Mouse (Mus musculus) ovary, postnatal 10 days (tissue): Measurements from ENCODE around the gene Fam126a.

ENCODE experiments used
- DNase-seq: peaks from one replicate; pipeline ENCODE4 v3.0.0; 2022; ENCODE audit warnings: low spot score

The Fam126a gene

DNA sequence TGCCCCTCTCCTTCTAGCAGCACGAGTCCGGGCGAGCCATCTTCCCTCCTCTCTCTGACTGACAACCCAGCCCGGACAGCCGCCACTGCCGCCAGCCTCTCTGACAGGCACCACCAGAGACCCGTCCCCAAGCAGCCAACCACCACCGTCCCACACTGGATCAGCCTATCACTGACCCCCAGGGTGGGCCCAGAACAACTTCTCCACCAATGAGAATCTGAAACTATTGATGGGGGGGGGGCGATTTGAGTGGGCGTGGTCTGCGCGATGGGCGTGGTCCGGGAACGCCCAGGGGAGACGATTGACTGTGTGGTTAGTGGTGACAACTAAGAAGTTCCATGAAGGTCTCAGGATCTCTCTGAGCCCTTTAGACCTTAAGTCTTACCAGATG lies at the start of gene Fam126a:
Gene Fam126a, minus strand, starts transcription at position 112 of the 391 bp plus-strand sequence.
- DNase-seq, result peak; percentile 87

DNA sequence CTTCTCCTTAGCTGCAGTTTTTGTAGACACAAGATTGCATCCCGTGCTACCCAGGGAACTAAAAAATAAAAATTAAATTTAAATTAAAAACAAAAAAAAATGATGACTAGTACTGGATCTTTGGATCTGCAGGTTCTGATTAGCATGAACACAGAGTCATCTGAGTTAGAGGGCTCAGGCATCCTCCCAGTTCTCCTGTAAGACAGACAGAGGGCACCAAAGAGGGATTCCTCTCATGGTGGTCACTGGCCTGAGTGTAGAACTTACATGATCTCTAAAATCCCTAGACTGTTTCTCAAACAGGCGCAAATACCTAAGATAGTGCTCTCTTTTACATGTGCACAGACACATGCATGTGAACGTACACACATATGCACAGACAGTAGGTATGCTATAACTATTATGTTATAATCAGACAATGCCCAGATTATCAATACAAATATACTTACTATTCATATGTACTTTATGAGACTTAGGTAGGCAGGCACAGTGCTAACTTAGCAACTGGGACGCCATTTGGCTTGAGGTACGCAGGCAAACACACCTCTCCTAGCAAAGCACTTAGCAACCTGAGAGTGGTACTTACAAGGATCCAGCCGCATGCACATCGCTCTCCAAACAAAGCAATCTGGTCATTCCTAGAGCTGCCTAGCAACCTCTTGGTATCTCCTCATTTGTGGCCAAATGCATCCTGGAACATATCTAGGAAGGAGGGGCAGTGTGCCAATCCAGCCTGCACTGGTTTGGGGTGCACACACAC lies 48.1 kb upstream of the Fam126a start:
- no peak for DNase-seq

DNA sequence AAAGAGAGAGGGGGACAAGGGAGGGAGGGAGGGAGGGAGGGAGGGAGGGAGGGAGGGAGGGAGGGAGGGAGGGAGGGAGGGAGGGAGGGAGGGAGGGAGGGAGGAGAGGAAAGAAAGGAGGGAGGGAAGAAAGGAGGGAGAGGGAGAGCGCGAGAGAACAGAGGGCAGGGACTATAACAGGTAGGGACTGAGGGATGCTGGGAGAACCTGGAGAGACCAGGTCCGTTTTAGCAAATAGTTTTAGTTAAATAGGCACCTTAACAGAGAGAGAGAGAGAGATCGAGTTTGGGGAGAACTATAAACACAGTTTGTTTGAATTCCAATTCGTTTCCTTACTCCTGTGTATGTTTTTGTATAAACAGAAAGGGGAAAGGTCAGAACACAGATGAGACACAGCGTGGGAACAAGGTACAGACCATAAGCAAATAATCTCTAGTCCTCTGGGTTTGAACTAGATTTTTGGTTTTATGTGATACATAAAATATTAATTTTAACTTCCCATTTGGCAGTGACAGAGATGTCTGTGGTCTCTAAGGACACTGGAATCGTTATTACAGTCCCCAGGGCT lies 47.3 kb upstream of the Fam126a start:
- no peak for DNase-seq

DNA sequence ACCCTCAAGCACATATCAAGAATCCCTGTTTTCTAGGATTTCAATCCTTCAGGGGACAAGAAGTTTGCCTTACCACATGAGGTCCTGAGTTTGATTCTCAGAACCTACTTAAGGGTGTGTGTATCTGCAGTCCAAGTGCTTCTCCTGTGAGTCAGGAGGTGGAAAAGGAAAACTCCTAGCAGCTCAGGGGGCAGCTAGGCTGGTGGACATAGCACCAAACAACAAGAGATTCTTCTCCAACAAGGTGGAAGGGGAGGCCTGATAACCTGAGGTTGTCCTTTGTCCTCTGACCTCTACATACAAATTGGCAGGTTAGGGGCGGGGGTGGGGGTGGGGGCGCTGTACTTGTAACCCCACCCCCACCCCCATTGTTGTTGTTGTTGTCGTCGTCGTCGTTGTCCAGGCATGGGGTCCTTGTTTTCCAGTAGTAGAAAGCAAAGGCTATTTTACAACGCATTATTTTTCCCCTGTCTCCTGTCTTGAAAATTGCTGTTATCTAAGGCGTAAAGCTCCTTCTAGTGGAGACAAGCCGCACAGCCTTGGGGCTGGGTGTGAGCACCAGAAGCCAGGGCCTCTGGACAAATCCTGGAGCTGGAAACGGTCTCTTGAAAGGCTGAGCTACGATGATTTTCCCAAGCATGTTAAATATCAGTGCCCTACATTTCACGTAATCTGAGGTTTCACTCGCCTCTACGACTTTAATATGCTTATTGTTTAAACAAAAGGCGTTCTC lies 46.7 kb upstream of the Fam126a start:
- peak; percentile 35 for DNase-seq

DNA sequence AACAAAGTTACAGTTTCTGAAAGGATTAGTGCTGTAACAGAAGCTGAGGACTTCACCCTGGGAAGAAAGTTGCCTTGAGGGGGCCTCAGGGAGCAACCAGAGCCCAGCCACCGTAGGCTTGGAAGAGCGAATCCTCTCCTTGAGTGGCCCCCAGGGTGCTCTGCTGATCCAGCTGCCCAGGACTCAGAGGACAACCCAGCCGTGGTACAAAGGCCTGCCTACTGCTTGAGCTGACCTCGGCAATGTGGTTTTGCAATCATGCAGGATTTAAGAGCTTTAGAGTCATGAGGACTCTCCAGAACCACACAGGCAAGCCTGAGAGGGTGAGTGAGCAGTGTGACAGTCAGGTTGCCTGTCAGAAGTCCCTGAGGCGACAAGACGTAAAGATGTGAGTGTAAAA lies 41.5 kb upstream of the Fam126a start:
- DNase-seq, result no peak

DNA sequence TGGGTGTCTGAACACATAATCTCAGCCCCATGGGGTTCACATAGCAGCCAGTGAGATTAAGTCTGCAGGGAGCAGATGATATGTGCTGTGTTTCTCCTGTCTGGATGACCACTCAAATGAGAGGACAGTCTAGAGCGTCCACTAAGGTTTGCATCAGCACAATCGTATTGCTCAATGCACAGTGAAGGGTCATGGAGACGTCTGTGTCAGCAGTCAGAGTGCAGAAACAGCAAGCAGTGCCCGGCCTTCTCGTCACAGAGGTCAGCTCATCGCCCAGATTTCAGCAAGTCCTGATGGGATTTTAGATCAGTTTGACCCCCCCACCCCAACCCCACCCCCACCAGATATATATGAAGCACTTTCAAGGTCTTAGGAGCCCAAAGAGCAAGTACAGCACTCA lies 38.5 kb upstream of the Fam126a start:
- DNase-seq, result no peak

DNA sequence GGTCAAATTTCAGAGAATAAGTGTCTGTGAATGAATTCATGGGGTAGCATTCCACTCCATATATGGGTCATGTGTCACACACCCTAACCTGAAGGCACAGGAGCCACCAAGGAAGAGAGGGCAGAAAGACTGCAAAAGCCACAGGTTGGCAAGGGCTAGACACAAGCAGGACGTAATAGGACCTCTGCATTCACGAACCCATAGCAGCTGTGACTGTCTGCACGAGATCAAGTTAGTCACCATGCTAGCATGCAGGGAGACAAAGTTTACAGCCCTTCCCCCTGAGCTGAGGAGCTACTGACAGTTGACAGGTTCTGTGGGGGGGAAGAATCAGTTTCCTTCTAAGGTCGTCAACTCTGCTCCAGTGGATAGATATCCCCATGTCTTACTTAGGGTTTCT lies 33.1 kb upstream of the Fam126a start:
- DNase-seq, result no peak

DNA sequence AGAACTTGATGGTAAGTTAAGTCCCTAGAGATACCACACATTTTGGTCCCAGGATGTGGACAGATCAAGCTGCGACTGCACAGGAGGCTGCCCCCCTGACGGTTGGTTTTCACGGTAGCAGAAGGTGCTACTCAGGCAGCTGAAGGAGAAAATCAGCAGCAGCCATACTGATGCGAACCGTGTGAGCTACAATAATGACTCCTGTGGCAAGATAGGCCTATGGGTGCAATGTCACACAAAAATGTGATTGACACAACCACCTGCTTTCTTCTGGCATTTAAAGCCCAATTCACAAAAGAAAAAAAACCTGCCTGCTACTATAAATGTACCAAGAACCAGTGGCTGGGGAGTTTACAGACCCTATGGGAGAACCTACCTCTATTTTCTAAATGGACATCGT lies 32.5 kb upstream of the Fam126a start:
- DNase-seq, result no peak

DNA sequence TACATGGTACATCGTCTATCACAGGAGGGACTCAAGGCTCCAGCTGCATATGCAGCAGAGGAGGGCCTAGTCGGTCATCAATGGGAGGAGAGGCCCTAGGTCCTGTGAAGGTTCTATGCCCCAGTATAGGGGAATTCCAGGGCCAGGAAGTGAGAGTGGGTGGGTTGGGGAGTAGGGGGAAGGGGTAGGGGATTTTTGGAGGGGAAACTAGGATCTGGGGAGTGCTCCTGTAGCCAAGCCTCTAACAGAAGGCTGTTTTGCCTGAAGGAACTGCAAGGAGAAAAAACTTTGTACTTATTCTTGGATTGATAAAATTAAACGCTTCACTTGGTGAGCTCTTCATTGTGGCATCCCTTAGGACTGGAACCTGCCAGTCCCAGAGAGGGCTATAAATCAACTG lies 30.5 kb upstream of the Fam126a start:
- no peak for DNase-seq

DNA sequence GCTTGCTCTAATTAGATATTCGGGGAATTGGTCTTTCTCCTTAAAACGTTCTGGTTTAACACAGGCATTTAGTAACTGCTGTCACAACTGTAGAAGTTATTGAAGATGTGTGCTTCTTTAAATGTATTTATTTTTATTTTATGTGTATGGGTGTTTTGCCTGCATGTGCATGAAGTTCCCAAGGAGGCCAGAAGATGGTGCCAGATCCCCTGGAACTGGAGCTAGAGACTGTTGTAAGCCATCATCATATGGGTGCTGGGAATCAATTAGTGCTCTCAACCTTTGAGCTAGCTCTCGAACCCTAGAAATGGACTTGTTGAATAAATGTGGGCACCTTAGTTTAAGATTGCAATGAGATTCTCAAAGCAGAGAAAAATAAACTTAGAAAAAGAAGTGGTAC lies 27.1 kb upstream of the Fam126a start:
- no peak for DNase-seq

DNA sequence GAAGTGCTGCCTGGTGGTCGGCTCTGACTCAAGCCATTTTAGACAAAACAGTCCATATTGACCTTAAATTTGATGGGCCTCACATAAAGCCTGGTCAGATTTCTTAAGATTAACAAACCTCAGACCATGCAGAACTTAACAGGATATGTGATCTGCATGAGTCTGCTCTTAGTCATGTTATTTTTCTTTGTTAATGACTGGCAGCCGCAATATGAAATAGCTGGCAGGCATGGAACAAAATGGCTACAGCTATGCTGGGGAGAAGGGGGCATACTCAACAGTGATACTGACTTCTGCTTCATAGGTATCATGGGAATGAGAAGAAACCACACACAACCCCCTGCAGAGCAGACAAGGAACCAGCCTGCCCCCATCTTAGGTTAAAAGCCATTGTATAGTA lies 26.4 kb upstream of the Fam126a start:
- DNase-seq, result no peak

DNA sequence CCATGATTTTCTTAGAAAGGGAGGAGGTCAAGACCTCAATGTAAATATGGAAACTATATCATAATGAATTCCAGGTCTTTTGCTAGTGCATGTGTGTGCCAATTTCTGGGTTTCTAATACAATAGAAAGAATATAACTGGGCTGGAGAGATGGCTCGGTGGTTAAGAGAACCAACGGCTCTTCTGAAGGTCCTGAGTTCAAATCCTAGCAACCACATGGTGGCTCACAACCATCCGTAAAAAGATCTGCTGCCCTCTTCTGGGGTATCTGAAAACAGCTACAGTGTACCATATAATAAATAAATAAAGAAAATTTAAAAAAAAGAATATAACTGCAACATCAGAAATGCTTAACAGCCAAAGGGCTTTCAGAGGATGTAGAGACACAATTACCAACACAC lies 23.9 kb upstream of the Fam126a start:
- no peak for DNase-seq

DNA sequence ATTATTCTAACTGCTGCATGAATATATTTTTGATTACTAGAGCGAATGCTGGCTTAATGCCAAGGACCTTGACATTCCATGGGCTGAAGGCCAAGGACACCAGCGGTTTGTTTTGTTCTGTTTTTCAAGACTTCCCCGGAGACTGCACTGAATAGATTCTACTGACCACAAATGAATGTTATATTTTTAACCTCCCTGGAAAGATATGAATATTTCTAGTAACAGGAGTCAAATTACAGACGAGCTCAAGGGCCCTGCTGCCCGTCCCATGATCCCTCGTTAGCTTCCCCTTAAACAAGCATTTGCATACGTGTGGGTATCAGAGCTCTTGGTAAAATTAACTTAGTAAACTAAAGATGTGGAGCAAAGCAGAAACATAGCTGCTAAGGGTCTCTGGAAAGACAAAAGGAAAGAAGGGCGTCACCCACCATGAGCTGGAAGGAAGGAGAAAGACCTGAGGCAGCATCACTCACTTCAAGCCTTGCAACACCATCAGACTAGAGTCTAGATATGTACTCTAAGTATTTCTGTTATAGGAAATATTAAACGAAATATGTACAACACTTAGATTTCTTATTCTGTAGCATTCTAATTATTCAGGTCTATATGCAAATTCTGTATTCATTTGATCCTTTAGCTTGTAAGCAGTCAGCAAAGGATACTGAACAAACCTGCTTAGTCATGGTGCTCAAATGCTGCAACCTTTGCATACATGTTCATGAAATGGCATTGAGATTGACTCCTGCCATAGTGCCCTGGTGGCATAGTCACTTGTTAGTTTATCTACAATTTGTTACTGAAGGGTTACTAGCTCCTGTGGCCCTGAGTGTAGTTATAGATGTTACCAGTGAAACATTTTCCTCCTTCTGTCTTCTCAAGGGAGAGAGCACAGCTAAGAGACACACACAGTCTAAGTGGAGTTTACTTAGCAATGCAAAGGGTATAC lies 23.0 kb upstream of the Fam126a start:
- no peak for DNase-seq

DNA sequence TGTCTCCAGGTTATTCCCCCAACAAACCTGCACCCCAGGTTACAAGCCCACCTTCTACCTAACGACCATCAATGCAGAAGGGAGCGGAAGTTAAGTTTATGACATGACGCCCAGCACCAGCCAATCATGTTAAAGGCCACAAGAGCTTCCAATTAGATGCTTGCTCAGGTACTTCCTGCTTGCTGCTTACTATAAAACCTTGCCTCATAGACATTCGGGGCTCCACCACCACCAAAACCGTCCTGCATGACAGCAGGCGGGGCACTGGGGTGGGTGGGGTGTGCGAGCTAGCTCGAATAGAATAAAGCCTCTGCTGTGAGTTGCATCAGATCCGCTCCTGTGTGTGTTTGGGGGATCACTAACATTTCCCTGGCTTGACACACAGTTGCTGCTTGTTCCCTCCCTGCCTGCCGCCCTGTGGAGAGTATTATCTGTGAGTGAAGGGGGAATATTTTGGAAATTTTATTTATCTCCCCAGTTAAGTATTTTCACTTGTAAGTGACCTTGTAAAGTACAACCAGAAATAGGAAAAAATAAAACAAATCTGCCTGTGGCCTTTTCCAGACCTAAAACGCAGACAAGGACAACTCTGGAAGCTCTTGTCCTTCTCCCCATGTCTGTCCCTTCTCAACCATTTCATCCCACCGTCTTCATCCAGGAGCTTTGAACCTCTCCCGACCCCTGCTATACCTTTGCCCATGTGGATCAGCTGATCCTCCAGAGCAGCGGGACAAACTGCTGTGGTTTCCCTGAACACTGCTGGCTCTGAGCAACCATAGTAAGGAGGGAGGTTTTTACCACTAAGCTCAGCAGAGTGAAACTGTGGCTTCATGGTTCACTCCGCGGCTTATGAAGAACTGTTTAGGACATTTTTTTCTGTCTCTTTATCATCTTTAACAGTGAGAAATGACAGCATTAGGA lies 21.5 kb upstream of the Fam126a start:
- no peak for DNase-seq

DNA sequence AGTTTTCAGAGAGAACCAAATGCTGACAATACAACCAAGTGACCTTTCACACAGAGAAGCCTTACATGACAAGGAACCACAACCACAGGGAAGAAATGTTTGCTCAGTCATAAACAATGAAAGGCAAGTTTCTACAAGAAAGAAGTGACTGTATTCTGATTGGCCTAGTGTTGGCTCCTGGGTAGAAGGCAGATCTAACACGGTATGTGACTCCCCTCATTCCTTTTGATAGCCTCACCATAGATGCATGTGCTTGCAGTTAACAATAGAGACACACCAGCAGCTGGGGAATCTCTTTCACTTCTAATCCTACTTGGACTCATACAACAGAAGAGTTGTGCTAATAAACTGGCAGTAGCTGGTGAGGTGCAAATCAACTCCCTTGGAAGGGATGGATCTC lies 17.3 kb upstream of the Fam126a start:
- no peak for DNase-seq

DNA sequence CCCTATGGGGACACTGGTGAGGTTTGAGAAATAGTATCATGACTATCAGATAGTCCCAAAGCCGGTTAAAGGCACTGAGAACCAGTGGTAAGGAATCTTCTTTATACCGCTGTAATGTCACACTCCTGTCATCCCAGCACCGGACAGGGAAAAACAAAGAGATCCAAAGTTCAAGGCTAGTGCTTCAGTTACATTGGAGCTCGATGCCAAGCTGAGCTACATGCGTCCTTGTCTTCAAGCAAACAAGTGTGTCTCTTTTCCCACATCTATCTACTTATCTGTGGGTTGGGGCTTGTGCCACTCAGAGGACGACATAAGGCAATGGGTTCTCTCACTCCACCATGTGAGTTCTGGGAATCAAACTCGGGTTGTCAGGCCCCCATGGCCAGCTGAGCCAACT lies 16.5 kb upstream of the Fam126a start:
- no peak for DNase-seq

DNA sequence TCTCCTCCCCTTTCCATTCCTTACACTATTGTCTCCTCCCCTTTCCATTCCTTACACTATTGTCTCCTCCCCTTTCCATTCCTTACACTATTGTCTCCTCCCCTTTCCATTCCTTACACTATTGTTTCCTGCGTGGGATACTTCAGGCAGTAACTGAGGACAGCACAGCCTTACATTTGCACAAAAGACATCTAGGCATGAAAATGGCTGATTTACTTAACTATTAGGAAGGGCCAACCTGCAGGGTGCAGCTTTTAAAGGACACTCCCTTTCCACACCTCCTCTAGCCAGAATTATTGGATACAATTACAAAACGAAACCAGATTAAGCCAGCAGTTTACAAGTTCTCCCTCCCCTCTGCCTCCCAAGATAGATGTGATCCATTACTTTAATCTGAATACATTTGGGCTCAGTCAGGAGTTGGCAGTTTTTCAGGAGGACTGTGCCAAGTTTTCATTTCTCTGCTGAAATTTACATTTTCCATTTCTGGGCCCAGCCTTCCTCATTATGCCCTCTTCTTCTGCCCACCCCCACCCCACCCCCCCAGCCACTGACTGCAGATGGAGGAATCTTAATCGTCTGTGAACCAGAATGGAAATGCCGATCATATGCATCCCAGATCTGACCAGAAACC lies 15.6 kb upstream of the Fam126a start:
- DNase-seq, result no peak

DNA sequence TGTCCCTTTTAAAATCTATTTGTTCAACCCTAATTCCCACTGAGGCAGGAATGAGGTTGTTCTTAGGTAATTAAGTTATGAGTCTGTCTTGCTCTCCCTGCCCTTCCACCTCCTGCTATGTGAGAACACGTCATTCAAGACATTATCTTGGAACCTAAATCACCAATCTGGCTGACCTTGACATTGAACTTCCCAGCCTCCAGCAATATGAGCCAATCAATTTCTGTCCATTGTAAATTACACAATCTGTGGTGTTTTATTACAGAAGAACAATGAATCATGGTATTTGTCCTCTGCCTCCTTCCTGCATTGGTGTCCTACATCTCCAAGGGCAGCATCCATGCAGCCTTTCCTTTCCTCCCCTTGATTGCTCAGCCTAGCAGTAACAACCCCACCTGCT lies 13.9 kb upstream of the Fam126a start:
- DNase-seq, result no peak

DNA sequence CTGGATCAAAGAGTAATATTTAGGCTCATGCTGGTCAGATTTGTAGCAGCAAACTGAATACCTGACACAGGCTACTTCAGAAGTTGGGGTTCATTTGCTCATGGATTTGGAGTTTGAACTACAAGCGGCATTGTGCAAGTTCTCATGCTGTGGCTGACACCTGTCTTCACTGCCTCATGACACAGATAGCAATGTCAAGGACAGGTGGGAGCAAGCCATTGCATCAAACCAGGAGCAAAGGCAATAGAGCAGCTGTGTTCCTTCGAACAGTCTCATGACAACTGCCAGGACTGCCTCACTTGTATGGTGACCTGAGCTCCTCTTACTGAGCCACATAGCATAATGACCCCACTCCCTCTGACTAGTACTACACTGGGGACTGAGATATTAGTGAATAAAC lies 12.9 kb upstream of the Fam126a start:
- no peak for DNase-seq

DNA sequence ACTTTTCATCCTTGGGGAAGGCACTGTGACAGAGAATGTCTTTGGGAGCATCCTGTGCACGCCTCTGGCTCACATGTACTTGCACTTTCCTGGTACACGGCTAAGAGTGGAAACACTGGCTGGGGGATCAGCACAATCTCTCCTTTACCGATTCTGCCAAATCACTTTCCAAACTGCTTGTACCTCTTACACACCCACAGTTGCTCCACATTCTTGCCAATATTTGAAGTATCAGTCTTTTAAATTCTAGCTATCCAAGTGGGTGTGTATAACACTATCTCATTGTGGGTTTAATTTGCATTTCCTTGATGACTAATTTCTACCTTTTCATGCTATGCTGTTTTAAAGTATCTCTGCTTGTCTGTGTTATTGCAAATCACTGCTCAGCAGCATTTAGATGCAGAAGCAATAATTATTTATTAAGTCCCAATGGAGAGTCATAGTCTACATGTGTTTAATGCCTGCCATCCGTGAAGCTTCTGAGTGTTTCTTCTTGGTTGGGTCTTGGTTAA lies 10.9 kb upstream of the Fam126a start:
- DNase-seq, result no peak

DNA sequence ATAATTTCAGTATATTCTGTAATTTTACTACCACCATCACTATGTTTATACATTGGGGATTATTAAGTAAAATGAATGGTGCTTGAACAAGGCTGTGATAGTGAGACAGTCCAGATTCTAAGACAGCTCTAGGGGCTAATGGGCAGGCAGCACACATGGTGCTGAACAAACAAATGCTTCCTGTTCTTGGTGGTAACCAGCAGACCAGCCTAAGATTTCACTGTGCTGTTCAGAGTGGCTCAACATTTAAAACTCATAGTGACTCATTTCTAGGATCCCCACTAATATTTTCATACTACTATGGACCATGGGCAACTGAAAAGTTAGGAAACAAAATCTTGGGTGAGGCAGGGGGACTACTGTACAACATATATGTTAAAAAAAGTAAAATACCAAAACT lies 10.1 kb upstream of the Fam126a start:
- DNase-seq, result no peak
